Mouse (Mus musculus): ENCODE results near the gene Polr2e. TPM values are rescaled to one million over a fixed set of nuclear protein-coding genes. Genes with fewer than 3 reads are reported as not detected.

The Polr2e gene
- total and polyA plus RNA-seq, 3 experiments = 105 to 194 (median 127) TPM

DNA sequence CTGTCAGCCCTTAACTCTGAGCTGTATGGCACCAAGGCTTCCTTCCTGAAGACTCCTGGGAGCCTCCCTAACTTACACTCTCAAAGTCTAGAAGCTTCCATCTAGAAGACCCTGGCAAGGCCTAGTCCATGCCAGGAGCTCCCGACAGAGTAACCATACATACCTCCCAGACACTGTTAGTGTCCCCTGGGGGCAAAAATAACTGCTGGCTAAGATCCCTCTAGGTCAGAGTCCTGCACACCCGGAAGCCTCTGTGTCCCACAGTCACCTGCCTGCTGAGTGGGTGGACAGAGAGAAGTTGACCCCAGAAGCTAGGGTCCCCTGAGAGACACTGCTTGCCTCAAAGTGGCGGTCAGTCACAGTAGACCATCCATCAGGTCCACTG is 31.9 kb upstream of the Polr2e start:
- no peak for TF ChIP-seq POLR2AphosphoS2 (IDR thresholded peaks at IDR 0.05; ENCODE audit: low read depth, low read length)
- no peak for TF ChIP-seq ZMIZ1 (IDR thresholded peaks at IDR 0.05; ENCODE audit: low read depth, low read length)
- no peak for TF ChIP-seq ELF1 (IDR thresholded peaks at IDR 0.05; ENCODE audit: low read depth, low read length)
- TF ChIP-seq POLR2A (IDR thresholded peaks at IDR 0.05; ENCODE audit: low read depth, low read length) = no peak
- TF ChIP-seq MAX (IDR thresholded peaks at IDR 0.05; ENCODE audit: low read length) = no peak
- TF ChIP-seq NRF1 (IDR thresholded peaks at IDR 0.05; ENCODE audit: low read depth, low read length) = no peak
- no peak for TF ChIP-seq ETS1 (conservative IDR thresholded peaks at IDR 0.05; ENCODE audit: low read depth, low read length)
- TF ChIP-seq GABPA (IDR thresholded peaks at IDR 0.05; ENCODE audit: insufficient replicate concordance, low read depth, low read length) = no peak
- TF ChIP-seq JUND (conservative IDR thresholded peaks at IDR 0.05; ENCODE audit: low read depth, low read length) = no peak
- no peak for TF ChIP-seq CHD2 (IDR thresholded peaks at IDR 0.05; ENCODE audit: low read length)
- no peak for TF ChIP-seq MYC (IDR thresholded peaks at IDR 0.05; ENCODE audit: low read depth, low read length)
- no peak for TF ChIP-seq ZNF384 (IDR thresholded peaks at IDR 0.05; ENCODE audit: low read depth, low read length)
- H3K79me2 ChIP-seq (replicated peaks; ENCODE audit: control insufficient read depth, extremely low read depth, insufficient read depth, poor library complexity, severe bottlenecking) = no peaks in the 10 kb centered on the region
- no peak overlapping the region for H3K4me3 ChIP-seq (replicated peaks in 1 of 3; ENCODE audit: low read depth in 2 of 3, low read length in 2 of 3, poor library complexity in 1 of 3)
- in situ Hi-C loops (cut with MboI; ENCODE audit: low pct_ligation_motif_present, low pct_unique_long_range_greater_than_20kb, low sequenced_read_pairs) (no loop called here), dilution Hi-C loops (cut with MboI; ENCODE audit: extremely low pct_ligation_motif_present, extremely low pct_unique_long_range_greater_than_20kb, low sequenced_read_pairs) (no loop called here)
- peaks cover 29 to 47% of the 10 kb centered on the region in 2 experiments for H3K4me1 ChIP-seq (ENCODE audit: control insufficient read depth in 1 of 2, insufficient read depth in 2 of 2)
- H3K36me3 ChIP-seq (replicated peaks in 1 of 2; ENCODE audit: control insufficient read depth in 1 of 2, insufficient read depth in 1 of 2, low read length in 1 of 2) = peaks cover 45 to 70% of the 10 kb centered on the region in 2 experiments
- no peaks in the 10 kb centered on the region for H3K9me3 ChIP-seq (replicated peaks; ENCODE audit: low read length)
- no peak overlapping the region for H3K27ac ChIP-seq (ENCODE audit: insufficient read depth, low read depth)
- no peak overlapping the region for H3K9ac ChIP-seq (ENCODE audit: insufficient read depth, low read depth)
- no peak for DNase-seq (ENCODE audit: extremely low read depth)
- no peaks in the 10 kb centered on the region for H3K27me3 ChIP-seq (replicated peaks)
- no peak overlapping the region for H3K4me2 ChIP-seq (ENCODE audit: insufficient read depth, low read depth, poor library complexity, severe bottlenecking)

DNA sequence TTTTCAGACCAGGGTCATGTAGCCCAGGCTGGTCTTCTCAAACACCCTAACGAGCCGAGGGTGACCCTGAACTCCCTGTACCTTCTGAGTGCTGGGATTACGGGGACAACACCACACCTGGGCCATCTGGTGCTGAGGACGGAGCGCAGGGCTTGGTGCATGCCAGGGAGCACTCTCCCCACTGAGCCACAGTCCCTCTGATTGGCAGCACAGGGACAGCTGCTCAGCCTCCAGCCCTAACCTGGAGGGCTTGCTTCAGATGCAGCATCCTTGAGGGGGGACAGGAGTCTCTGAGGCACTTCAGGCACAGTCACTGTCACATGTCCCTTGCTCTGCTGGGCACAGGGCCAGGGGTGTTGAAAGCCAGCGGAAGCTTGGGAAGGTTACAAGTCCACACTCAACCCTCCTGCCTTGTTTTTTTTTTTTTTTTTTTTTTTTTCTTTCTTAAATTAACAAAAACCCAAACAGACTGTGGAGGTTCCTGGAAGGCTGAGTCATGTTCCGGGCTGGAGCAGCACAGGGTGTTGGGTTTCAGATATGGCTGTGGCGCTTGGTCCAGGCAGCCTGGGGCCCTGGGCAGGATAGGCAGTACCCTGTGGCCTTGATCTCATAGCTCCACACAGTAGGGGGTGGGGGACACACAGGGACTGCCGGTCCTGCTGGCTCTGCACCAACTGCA is 31.4 kb upstream of the Polr2e start:
- dilution Hi-C loops (cut with MboI; ENCODE audit: extremely low pct_ligation_motif_present, extremely low pct_unique_long_range_greater_than_20kb, low sequenced_read_pairs) (no loop called here), in situ Hi-C loops (cut with MboI; ENCODE audit: low pct_ligation_motif_present, low pct_unique_long_range_greater_than_20kb, low sequenced_read_pairs) (no loop called here)
- no peak overlapping the region for H3K4me2 ChIP-seq (ENCODE audit: insufficient read depth, low read depth, poor library complexity, severe bottlenecking)
- no peak overlapping the region for H3K4me3 ChIP-seq (replicated peaks in 1 of 3; ENCODE audit: low read depth in 2 of 3, low read length in 2 of 3, poor library complexity in 1 of 3)
- TF ChIP-seq RAD21 (IDR thresholded peaks at IDR 0.05; ENCODE audit: low read depth, low read length) (no peak), USF1 (IDR thresholded peaks at IDR 0.05; ENCODE audit: low read depth, low read length) (no peak), UBTF (IDR thresholded peaks at IDR 0.05; ENCODE audit: low read depth, low read length) (no peak), SMC3 (IDR thresholded peaks at IDR 0.05; ENCODE audit: low read depth, low read length) (no peak), TBP (conservative IDR thresholded peaks at IDR 0.05; ENCODE audit: low read depth, low read length) (no peak), PAX5 (IDR thresholded peaks at IDR 0.05; ENCODE audit: low read length) (no peak), RCOR1 (conservative IDR thresholded peaks at IDR 0.05; ENCODE audit: low read depth, low read length) (no peak), MAFK (IDR thresholded peaks at IDR 0.05; ENCODE audit: insufficient replicate concordance, low read length) (no peak), E2F4 (IDR thresholded peaks at IDR 0.05; ENCODE audit: insufficient replicate concordance, low read depth, low read length) (no peak), NRF1 (IDR thresholded peaks at IDR 0.05; ENCODE audit: low read depth, low read length) (no peak), MAZ (IDR thresholded peaks at IDR 0.05; ENCODE audit: low read depth, low read length) (no peak), POLR2A (IDR thresholded peaks at IDR 0.05; ENCODE audit: low read depth, low read length) (no peak), CTCF (conservative IDR thresholded peaks at IDR 0.05 in 1 of 2, IDR thresholded peaks at IDR 0.05 in 1 of 2; ENCODE audit: low read depth in 2 of 2, low read length in 2 of 2) (no peak), CHD2 (IDR thresholded peaks at IDR 0.05; ENCODE audit: low read length) (no peak), MYC (IDR thresholded peaks at IDR 0.05; ENCODE audit: low read depth, low read length) (no peak), BHLHE40 (IDR thresholded peaks at IDR 0.05; ENCODE audit: low read depth, low read length) (no peak), MAX (IDR thresholded peaks at IDR 0.05; ENCODE audit: low read length) (no peak), ZMIZ1 (IDR thresholded peaks at IDR 0.05; ENCODE audit: low read depth, low read length) (no peak), JUN (IDR thresholded peaks at IDR 0.05; ENCODE audit: insufficient read depth, low read depth, low read length) (no peak)
- no peaks in the 10 kb centered on the region for H3K79me2 ChIP-seq (replicated peaks; ENCODE audit: control insufficient read depth, extremely low read depth, insufficient read depth, poor library complexity, severe bottlenecking)
- H3K27me3 ChIP-seq (replicated peaks) = no peaks in the 10 kb centered on the region
- no peaks in the 10 kb centered on the region for H3K9me3 ChIP-seq (replicated peaks; ENCODE audit: low read length)
- H3K9ac ChIP-seq (ENCODE audit: insufficient read depth, low read depth) = no peak overlapping the region
- no peak overlapping the region for H3K27ac ChIP-seq (ENCODE audit: insufficient read depth, low read depth)
- peaks cover 24 to 41% of the 10 kb centered on the region in 2 experiments for H3K4me1 ChIP-seq (ENCODE audit: control insufficient read depth in 1 of 2, insufficient read depth in 2 of 2)
- peaks cover 48 to 72% of the 10 kb centered on the region in 2 experiments for H3K36me3 ChIP-seq (replicated peaks in 1 of 2; ENCODE audit: control insufficient read depth in 1 of 2, insufficient read depth in 1 of 2, low read length in 1 of 2)
- no peak for DNase-seq (ENCODE audit: extremely low read depth)
